Mouse (Mus musculus): ENCODE results near the gene Myo5c.

DNA sequence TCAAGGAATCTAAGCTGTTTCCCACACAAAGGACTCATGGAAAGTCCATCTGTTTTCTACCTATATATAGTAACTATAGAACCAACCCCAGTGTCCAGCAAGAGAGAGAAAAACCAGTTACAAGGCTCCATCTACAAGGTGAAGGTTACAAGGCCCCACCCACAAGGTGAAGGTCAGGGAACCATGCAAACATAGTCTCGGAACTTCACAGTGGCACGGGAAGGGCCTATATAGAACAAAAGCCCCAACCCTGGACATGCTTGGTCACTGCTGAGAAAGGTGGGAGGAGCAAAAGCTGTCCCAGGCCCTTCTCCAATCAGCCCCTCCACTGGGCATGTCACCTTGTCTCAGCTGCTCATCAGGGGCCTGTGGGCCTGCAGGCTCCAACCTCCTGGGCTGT, 3.9 kb downstream of the Myo5c start:
- TF ChIP-seq POLR2A (IDR thresholded peaks at IDR 0.05; ENCODE audit: borderline replicate concordance, extremely low read depth, low read depth, low read length) = no peak
- no peak for TF ChIP-seq CTCF (IDR thresholded peaks at IDR 0.05; ENCODE audit: insufficient read depth, low read length)
